Mouse (Mus musculus): Measurements from ENCODE around the gene Hmgn3.

Hmgn3 gene

GRCm38 (mm10) chr9:83101691-83102090, 44.8 kb downstream of the Hmgn3 start:
- no peak for ATAC-seq (ENCODE audit: insufficient number of reproducible peaks, low FRiP score, low TSS enrichment)

- no peak for ATAC-seq (ENCODE audit: insufficient number of reproducible peaks, low FRiP score, low TSS enrichment)
Measured at GRCm38 (mm10) chr9:83100786-83101185, 45.7 kb downstream of the Hmgn3 start.

- ATAC-seq (ENCODE audit: insufficient number of reproducible peaks, low FRiP score, low TSS enrichment): no peak
Measured at GRCm38 (mm10) chr9:83098652-83099307, 47.7 kb downstream of the Hmgn3 start.

DNA sequence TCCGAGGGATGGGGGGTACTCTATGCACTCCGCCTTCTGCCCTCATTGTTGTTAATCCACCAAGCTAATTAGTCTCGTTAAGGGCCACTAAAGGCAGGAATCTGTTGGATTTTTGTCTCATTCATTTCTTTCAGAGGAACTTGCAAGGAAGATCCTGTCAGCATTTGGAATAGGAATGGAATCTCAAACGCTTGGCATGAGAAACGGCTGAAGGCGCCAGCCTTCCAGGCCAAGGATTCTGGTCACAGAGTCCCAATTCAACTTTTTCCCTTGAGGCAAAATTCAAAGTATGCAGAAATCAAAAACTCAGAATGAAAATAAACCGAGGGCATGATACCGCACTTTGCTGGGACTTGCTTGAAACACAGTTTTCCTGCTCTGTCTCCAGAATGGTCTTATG, 48.7 kb downstream of the Hmgn3 start:
- no peak for ATAC-seq (ENCODE audit: insufficient number of reproducible peaks, low FRiP score, low TSS enrichment)

GRCm38 (mm10) chr9:83094649-83095336, 51.7 kb downstream of the Hmgn3 start:
- ATAC-seq (ENCODE audit: insufficient number of reproducible peaks, low FRiP score, low TSS enrichment): no peak

DNA sequence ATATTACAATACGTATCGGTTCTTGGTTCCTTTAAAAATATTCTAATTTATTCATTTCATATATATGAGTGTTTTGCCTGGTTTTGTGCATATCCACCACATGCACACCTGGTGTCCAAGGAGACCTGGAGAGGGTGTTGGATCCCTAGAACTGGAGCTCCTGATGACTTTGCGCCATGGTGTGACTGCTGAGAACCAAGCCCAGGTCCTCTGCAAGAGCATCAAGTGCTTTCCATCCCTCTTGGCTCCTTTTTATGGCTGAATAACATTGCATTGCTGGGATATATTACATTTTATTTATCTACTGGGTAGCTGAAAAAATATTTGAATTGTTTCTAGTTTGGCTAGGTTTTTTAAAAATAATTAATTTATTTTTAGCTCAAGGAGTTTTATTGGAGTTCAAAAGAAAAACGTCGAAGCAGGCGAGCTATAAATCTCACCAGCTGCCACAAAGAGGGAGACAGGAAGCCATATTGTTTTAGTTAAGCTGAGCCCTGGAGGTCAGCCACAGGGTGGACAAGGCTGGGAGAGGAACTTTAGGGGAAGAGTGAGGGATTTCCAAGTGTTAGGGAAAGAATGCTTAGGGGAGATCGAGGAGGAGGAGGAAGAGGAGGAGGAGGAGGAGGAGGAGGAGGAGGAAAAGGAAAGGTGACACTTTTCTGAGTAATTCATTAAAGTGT, 62.6 kb downstream of the Hmgn3 start:
- ATAC-seq (ENCODE audit: insufficient number of reproducible peaks, low FRiP score, low TSS enrichment): no peak

DNA sequence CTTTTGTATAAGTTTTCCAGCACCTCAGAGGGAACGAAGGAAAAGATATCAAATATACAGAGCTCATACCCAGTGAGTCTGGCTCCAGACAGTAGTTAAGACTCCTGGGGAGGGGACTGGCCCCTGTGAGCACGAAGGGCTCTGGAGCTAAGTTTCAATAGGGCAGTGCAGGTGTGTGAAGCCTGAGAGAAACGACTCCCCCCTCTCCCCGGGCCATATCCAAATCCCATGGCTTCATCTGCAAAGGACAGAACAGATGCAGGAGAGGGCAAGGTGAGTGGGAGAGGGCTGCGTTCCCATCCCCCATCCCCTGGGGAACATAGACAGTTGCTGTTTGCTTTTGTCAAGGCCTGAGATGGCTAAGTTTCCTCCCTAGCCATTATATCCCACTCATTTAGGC, 63.4 kb downstream of the Hmgn3 start:
- ATAC-seq (ENCODE audit: insufficient number of reproducible peaks, low FRiP score, low TSS enrichment): no peak

DNA sequence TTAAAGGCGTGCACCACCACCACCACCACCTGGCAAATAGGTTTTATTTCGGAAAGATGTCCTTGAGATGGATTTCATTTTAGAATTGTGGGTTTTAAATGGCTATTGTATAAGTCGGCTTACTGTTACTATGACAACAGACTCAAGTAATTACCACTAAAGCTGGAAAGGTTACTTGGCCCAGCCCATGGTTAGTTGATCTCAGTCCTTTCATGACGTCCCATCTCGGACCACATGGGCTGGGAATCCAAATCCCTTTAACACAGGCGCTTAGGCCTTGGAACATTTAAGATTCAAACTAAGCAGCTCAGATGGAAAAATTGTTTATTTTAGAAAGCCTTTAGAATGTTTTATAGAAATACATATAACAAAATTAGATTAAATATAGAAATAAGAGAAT, 64.2 kb downstream of the Hmgn3 start:
- no peak for ATAC-seq (ENCODE audit: insufficient number of reproducible peaks, low FRiP score, low TSS enrichment)

DNA sequence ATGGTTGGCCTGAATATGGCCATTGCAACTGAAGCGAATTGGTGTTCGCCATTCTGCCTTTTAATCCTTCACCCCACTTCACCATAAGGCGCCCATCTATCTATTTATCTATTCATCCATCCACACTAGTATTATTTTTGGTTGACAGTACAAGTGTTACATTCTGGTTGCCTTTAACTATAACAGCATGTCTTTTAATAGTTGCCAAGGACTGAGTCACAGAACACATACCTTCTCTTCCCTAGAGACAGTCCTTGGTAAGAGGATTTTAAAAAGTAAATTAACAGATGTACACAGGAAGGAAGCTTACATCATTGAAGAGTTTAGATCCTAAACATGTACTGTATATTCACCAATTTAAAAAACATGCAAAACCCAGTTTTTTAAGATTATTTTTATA, 66.8 kb downstream of the Hmgn3 start:
- no peak for ATAC-seq (ENCODE audit: insufficient number of reproducible peaks, low FRiP score, low TSS enrichment)

DNA sequence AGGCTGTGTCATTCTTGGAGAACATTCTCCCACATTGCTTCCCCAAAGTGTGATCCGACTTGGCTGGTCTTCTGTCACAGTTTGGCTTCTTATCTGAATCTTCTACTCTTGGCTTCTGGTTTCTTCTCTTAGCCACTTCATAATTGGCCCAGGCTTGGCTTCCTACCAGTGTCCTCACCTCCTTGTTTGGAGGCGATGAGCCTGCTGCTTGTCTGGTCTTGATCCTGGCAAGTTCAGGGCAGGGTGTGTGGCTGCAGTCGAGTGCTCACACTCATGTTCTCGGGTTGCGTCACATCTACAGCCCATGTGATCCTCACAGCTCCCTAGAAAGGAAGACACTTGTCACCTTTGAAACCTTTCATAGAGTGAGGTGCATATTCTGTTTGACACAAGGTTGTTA, 78.2 kb downstream of the Hmgn3 start:
- ATAC-seq (ENCODE audit: insufficient number of reproducible peaks, low FRiP score, low TSS enrichment): no peak

DNA sequence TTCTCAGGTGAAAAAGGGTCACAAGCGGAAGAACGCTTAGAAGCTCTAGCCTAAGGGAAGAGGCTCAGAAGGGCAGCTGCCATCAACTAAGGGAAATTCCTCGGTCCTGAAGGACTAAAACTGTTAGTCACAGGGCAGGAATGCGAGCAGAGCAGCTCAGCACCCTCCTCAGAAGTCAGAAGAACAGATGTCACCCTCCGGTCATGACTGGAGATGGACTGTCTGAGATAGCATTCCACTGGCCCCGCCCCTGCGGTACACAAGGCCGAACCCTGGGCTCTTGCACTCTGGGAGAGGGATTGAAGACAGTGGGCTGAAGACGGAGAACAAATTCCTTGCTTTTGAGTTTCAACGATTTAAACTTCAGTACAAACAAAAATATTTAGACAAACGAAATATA, 85.2 kb downstream of the Hmgn3 start:
- ATAC-seq (ENCODE audit: insufficient number of reproducible peaks, low FRiP score, low TSS enrichment): no peak
